Mouse (Mus musculus) kidney, adult 2 months (tissue): Measurements from ENCODE around the gene Ntn5.

Experiments used
- CTCF ChIP-seq: fragments of 200-500 bp; conservative IDR thresholded peaks from 2 replicates; pipeline ENCODE4 v1.5.1; 2011; ENCODE audit warnings: low read depth, mild to moderate bottlenecking, control low read depth, low read length, moderate library complexity, mixed read lengths; ENCODE audit not compliant: insufficient read depth, insufficient read length
- POLR2A ChIP-seq: fragments of 200-500 bp; IDR thresholded peaks from one replicate; pipeline ENCODE4 v1.6.1; 2011; ENCODE audit warnings: low read depth, low read length, control low read depth

GRCm38 (mm10) chr7:45705443-45705864, 21.6 kb downstream of the Ntn5 start:
- TF ChIP-seq POLR2A (no peak), CTCF (no peak)
